Mouse (Mus musculus) layer of hippocampus, adult 18-20 months (tissue): ENCODE results near the gene Olfr1326-ps1. TPM values are rescaled to one million over a fixed set of nuclear protein-coding genes. Genes with fewer than 3 reads are reported as not detected.

ENCODE experiments used
- DNase-seq, 2 experiments: peaks; one replicate each; pipeline ENCODE4 v3.0.0; 2022; ENCODE audit warnings: low spot score in 2 of 2
- long read RNA-seq: library from polyadenylated mRNA; stranded (forward); transcript quantifications from one replicate; pipeline ENCODE4 v2.0.0, GENCODE M21; 2021
- total RNA-seq, 2 experiments: library from RNA; stranded (reverse); gene quantifications; 2 replicates each; pipeline ENCODE4 v1.2.3; 2021

The Olfr1326-ps1 gene
- not detected for total RNA-seq
- long read RNA-seq = 0 reads

DNA sequence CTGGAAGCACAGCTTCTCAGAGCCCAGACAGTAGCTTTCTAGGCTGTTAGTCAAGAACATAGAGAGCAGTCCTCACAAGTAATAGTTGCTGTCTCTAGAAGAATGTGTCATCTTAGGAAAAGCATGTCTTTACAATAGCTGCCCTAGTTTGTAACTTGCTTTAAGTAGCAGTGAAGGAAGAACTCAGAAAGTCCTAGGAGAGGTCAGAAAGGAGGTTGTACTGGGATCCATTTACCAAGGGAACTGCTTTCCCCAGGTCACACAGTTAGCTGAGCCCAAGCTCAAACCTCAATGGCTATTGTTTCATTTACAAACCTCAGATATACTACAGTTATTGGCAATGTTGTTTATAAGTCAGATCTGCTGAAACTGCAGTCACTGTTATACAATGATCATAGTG, at the start of gene Olfr1326-ps1:
Gene Olfr1326-ps1 (minus strand): TSS at position 101 of the 400 bp plus-strand sequence.
- DNase-seq = no peak

DNA sequence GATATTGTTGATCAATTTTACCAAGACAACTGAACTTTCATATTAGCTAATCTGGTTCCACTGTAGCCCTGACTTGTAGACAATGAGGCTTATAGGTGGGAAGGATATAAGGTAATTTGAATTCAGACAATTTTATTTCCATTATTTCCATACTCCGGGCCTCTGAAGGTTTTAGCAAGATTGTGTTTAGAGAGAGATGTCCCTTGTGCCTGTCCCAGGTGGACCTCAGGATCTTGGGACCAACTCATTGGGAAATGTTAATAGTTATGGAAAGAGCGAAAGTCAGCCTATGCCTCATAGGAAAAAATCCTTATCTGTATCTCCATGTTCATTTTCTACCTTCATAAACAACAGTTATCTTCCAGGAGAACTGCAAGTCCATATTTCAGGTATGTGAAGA, 17.7 kb upstream of the Olfr1326-ps1 start, which contains the start of gene Olfr1325:
Gene Olfr1325 (plus strand): TSS at position 301 of the 400 bp plus-strand sequence.
- no peak for DNase-seq

Other genes starting within 250 kb of the Olfr1326-ps1 start
- gene Plxna3, start 245.8 kb downstream of the Olfr1326-ps1 start, total RNA-seq = 10 to 100 TPM; 22.2 to 23.0 TPM
- gene Lage3, start 221.3 kb downstream of the Olfr1326-ps1 start, total RNA-seq = 10 to 100 TPM; 19.7 to 24.0 TPM
- 10 to 100 TPM; 61.5 to 61.8 TPM for gene Ubl4a, start 201.7 kb downstream of the Olfr1326-ps1 start, total RNA-seq
- 1 to 10 TPM; 2.3 to 2.6 TPM for gene Slc10a3, start 201.5 kb downstream of the Olfr1326-ps1 start, total RNA-seq
- gene Fam3a, start 181.6 kb downstream of the Olfr1326-ps1 start, total RNA-seq = 10 to 100 TPM; 15.4 to 20.8 TPM
- 10 to 100 TPM; 49.7 to 51.5 TPM for gene Ikbkg, start 181.6 kb downstream of the Olfr1326-ps1 start, total RNA-seq
- gene G6pdx, start 145.7 kb downstream of the Olfr1326-ps1 start, total RNA-seq = 10 to 100 TPM; 26.0 to 29.3 TPM
- not detected for gene Gm6880, start 93.5 kb downstream of the Olfr1326-ps1 start, total RNA-seq
- gene Olfr1325, start 17.8 kb upstream of the Olfr1326-ps1 start, total RNA-seq = not detected
- gene Gm5640, start 70.7 kb upstream of the Olfr1326-ps1 start, total RNA-seq = under 1 TPM in 1 of 2 experiments, not detected in 1; 0.71 TPM
- gene Gm6890, start 166.0 kb upstream of the Olfr1326-ps1 start, total RNA-seq = not detected